Mouse (Mus musculus): ENCODE results near the gene Snx29.

Gene Snx29

DNA sequence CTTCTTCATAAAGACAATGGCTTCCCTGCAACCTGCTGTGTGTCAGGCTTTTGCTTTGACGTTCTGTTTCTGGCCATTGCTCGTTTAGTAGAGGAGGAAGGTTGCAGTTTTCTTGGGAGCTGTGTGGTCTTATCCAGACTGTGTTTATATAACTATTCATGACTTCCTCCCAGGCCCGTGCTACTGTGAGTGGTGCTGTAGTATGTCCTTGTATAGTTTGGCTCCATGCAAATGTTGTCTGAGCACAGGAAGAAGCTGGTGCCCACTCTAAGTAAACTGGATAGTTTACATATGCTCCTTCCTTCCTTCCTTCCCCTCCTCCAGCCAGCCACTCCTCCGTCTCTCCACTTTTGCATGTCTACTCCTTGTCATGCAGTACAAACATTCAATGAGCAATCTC lies 323.0 kb downstream of the Snx29 start:
- DNase-seq: no peak

DNA sequence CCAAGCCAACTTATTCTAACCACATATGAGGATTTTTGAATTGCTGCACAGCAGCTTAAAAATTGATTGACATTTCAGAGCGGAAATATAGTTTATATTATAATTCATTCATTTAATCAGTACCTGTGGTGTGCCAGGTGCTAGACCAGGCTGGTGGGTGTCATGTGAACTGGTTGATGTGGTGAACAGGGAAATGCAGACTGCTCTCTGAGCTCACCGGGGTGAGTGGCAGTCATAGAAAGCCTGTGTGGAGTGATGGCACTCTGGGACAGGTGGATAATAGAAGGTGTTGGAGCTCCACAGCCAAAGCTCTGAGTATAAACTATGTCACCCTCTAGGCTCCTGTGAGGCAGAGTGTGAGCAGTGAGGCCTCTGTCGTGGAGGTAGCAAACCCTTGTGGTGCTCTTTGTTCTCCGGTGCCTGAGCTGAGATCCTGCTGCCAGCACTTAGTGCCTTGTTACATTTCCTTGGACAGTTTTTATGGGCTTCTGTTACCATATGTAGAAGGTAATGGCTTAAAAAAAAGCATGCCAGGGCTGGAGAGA lies 324.1 kb downstream of the Snx29 start:
- no peak for DNase-seq

DNA sequence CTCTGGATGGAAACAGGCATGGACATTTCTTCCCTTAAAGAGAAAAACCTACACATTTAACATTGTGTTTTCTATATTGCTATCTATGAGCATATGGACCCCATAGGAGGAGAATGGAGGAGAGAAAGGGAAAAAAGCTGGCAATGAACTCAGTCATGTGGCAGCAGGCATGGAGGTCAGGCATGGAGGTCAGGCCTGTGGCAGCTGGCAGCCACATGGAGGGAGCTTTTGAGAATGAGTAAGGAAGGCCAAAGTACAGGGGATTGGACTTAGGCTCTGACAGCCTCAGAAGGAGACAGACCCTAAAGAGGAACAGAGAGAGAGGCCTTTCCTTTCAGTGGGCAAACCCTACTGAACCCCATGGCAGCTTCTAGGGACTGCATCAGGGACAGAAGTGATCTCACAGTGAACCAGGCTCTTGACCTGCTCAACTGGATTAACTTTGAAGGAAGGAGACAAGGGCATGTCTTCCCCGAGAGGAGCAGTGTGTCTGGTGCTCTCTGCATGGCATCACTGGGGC lies 325.5 kb downstream of the Snx29 start:
- DNase-seq: peak; percentile 48

DNA sequence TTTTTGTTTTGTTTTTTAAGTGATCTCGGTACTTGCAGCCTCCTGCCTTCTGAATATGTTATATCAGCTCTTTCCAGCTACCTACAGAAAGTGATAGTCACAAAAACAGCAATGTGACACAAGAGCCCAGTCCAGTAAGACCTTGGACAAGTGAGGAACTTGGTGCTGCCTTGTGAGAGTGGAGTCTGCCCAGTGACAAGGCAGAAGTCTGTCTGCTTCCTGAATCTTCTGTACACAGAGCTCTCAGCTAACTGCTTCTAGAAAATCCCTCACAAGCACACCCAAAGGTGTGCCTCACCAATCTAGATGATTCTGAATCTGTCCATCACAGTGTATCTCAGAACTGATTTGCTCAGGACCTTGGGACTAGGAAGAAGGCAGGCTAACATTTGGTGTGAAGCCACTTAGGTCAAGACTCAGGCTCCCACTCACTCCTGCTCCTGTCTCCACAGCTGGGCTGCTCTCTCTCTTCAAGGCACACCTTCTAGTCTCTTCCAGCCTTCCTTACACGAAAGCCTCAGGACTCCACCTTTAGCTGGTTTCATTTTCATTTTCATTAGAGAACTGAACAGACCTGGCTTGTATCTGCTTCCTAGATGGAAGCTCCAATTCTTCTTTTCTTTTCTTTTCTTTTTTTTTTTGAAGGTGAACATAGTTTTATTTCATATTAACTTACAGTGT lies 330.1 kb downstream of the Snx29 start:
- no peak for DNase-seq

DNA sequence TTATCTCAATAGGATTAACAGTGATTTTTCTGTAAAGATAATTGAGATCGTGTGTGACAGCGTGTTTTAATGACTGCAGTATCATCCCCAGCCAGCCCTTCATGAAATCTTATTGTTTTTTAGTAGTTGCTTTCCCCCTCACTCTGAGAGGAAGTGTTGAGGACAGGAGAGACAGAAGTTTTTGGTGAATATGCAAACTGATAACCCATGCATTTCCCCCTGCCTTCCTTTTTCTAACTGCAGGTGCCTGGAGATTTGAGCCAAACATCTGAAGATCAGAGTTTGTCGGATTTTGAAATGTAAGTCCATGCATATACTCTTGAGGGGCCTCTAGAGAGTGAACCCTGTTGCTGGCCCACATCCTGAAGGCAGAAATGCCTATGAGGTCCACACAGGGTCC lies 333.2 kb downstream of the Snx29 start:
- DNase-seq: no peak

DNA sequence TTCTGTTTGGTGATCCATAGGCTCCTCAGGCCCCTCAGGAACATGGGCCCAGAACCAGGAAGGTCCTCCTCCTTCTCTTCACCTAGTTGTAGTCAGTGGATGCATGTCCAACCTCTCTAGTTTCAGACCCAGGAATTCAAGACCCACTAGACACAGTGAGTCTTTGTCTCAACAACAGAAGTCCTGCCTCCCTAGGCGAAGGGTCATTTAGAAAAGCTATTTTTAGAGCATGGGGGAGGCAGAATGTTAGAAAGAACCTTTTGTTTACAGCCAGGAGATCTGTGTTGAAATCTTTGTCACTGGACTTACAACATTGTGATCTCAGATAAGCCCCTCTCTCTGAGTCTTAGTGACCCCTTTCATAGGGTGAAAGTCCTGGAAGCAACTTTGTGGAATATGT lies 334.4 kb downstream of the Snx29 start:
- DNase-seq: no peak

DNA sequence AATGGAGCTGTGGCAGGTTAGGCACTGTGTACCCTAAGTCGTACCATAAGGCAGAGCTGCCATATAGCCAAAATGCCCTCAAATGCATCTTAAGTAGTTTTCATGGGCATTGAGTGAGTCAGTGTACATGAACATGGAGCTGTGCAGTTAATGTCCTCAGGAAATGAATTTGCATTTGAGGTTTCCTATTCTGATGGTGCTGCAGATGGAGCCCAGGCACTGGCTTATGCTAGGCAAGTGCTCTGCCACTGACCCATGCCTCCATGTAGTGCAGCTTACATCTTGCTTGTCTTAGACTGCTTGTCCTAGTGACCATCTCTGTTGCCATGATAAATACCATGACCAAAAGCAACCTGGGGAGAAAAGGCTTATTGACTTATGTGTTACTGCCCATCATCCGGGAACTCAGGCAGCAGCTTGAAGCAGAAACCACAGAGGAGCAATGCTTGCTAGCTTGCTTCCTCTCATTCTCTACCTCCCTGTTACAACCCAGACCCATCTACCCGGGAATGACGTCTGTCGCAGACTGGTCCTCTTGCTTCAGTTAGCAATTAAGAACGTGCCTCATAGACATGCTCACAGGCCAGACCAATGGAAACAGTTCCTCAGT lies 336.5 kb downstream of the Snx29 start:
- no peak for DNase-seq

DNA sequence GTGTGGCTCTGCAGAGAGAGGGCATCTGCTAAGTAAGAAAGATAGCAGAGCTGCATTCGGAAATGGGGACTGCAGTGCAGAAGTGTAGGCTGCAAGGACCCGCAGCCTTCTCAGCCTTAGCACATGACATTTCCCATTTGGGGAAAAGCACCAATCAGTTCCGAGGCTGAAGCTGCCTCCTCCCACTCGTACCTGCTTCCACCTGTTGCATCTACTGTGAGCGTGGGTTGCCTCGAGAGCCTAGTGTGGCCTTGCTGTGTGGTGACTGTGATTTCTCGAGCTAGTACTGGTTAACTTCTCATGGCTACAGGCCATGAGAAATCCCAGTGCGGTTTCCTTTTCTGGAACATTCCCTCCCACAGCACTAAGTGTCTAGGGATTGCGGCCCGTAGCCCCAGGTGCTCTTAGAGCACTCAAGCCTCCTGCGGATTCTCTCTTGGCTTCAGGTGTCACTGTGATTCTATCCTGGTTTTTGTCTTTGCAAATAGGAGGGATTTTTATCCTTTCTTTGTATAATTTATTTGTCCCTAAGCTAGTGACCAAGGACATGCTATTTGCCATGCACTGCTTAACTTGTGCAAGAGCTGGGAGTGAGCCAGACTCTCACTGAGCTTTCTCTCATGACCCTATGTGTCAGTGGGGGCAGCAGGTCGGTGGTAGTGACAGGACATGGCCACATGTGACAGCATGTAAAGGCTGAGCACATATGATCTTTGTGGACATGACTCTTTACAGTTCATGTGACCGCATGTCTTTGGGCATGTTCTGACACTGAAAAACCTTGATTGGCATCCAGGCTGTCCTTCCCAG lies 342.4 kb downstream of the Snx29 start:
- no peak for DNase-seq

DNA sequence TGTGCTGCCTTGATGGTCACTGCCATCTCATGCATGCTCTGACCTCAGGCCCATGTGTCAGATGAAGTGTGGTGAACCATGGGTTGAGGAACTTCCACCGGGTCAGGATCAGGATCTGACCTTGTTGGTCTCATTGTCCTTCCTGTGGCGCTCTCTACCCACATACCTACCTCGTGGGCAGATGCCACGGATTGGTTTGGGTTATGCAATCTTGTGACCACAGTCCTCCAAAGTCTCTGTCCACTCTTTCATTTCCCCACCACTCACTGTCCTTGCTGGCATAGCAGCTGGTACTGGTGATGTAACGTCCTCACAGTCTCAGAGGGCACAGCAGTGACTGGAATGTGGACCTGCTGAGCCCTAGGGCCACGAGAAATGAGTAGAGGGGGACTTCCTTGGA lies 343.2 kb downstream of the Snx29 start:
- DNase-seq: no peak

DNA sequence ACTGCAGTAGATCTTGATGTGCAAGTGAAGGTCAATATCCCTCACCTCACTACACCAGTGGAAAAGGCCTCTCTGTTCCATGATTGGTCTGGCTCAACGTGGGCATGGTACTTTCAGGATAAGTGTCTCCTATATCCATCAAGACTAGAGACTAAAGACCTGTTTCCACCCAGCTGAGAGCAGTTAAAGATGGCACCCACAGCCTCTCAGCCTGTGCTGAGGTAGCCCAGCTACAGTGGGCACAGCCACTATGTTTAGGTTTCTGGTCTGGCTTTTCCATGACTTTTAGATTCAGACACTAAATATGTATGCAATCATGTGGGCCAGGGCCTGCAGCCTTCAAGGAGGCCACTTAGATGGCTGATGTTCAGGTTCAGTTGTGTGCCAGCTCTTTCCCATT lies 345.7 kb downstream of the Snx29 start:
- DNase-seq: no peak

DNA sequence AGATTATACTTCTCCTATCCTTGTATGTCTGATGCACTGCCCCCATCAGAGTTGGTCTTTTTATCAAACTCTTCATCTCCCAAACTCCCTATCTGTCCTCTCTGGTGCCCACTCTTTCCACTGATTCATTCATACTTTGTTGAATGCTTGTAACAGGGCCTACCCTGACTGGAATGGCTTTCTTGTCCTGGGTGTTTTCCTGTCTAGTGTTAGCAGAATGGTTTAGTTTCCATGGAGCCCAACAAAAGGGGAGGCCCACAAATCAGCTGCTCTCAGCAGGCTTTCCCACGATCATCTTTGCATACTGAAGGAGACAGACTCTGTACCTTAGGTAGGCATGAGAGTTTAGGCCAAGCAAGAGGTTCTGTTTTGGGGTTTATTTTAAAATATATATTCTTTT lies 346.2 kb downstream of the Snx29 start:
- no peak for DNase-seq

DNA sequence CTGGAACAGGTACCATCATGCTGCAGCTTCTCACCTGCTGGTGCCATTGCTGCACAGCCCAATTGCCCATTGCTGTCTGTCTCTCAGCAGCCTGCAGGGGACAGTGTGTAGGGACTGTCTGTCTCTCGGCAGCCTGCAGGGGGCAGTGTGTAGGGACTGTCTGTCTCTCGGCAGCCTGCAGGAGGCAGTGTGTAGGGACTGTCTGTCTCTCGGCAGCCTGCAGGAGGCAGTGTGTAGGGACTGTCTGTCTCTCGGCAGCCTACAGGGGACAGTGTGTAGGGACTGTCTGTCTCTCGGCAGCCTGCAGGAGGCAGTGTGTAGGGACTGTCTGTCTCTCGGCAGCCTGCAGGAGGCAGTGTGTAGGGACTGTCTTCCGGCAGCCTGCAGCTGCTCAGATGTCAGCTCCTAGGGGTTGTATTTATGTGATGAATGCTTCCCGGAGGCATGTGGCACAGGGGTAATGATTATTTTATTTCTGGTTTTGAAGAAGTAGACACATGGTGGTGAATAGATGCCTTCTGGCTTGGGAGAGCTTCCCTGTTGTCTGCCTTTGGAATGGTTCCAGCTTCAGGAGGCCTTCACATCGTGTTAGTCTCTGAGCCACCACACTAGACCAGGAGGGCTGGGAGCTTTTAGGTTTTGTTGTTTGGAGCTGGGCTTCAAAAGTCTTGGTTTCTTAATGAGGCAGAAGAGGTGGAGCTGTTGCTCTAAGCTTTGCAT lies 347.7 kb downstream of the Snx29 start:
- DNase-seq: no peak

DNA sequence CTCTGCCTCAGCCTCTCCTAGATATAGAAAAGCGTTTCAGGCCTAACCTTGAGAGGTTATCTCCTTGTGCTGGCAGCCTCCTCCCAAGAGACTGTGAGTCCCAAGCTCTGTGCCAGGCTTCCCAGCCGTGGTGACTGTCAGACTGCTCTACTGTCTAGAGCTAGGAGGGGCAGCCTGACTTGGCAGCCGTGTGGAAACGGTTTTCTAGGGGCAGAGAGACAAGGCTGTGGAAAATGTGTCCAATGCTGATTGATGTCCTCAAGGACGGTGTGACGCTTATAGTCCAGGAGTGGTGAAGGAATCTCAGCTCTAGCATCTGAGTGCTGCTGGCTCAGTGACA lies 348.2 kb downstream of the Snx29 start:
- no peak for DNase-seq

DNA sequence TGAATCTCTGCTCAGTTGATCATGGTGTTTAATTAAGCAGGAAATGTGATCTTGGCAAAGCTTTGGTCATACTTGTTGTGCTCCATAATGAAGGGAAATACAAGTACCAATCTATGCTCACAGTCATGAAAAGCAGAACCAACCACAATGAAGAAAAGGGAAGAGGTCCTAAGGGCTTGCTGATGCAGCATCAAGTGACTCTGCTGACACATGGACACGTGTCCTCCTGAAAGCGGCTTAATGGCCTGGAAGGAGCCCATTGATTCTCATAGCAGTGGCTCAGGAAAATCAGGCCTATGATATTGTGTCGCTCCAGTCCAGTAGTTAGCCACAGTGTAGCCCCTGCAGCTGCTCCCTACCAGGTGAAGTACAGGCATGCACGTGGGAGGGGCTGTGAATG lies 353.3 kb downstream of the Snx29 start:
- DNase-seq: no peak

DNA sequence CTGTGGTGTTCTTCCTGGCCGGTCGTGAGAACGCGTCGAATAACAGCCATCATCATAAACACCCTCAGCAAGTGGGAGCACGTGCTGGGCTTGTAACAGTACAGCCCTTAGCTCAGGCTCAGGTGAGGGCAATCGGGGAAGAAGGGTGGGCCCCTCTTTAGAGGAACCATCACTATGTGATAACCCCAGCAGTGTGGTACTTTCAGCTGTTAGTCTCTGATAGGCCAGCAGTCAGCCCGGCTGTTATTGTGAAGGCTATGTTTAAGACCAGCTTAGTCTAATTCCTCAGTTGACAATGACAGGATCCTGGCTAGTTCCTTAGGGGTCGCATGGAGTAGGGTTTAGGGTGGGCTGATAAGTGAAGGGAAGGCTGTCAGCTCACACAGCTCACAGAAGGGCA lies 362.6 kb downstream of the Snx29 start:
- DNase-seq: no peak

DNA sequence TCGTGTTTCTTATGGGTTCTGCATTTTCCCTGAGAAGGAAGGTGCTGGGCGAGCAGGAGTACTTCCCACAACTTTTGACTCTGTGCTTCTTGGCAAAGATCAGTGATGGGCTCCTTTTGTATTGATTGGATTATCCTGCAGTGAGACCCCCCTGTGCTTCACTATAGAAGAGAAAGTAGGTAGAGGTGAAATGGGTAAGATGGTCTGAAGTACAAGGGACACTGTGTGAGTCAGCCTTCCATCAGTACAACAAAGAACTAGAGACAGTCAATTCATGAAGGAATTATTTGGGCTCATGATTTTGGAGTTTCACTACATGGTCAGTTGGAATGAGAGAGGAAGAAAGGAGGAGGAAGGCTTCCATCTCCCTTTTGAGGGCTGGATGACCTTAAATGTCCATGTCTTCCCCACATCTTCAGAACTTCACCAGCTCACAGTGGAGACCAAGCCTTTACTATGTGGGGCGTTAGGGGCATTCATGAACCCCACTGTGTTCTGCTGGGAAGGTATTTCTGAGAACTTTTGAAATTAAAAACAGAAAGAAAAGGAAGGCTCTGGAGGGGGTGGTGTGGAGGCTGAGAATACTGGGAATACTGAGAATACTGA lies 363.1 kb downstream of the Snx29 start:
- no peak for DNase-seq

DNA sequence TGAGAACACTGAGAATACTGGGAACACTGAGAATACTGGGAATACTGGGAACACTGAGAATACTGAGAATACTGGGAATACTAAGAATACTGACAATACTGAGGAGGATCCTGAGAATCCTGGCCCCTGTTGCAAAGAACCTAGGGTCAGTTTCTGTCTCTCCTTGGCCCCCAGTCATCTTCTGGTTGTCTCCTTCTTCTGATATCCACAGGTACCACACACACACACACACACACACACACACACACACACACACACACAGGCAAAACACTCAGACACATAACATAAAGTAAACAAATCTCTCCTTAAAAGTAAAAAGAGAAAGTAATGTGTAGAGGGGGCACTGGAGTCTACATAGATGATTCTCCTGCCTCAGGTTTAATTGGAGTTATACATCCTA lies 365.1 kb downstream of the Snx29 start:
- no peak for DNase-seq

DNA sequence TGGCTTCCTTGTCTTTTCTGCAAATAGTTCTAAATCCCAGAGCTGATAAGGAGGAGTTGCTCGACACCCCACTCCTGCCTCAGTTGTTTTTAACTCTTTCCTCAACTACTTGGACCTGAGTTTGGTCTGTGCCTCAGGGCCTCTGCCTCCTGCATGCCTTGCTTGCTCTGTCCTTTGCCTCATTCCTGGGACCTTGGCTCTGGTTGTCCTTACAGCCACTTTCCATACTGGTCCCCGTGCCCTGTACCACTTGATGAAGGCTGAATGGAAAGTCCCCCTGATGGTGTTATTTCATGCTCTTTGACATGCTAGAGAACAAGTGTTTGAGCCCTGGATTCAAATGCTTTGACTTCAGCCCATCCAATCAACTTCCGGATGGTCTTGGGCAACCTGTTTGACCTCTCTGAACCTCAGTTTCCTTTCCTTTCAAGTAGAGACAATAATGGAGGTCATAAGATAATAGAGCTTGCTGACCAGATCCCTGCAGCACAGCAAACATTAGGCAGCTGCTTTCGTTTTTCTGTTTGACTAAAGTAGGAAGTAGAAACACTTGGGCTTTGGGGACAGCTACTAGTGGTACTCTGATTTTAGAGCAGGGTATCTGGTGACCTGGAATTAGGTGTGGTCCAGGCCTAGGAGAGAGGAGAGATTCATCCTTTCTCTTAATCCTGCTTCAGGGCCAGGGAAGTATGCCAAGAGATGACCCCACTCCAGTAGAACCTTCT lies 365.7 kb downstream of the Snx29 start:
- DNase-seq: no peak

DNA sequence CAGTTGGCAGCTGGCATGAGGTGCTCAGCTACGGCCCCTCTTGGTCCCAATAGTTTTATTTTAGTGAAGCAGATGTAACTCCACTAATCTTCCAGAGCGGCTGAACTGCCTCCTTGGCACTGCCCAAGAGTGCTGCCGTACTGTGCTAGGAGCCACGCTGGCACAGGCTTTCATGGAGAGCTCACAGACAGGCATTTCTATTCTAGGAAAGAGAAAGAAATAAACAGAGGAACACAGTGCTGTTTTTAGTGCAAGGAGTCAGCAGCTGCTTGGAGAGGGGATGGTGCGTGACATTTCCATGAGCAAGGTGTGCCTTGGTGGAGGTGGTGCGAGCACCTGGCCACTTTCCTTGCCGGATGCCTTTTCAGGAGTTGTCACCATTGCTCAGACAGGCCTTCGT lies 367.4 kb downstream of the Snx29 start:
- DNase-seq: no peak

DNA sequence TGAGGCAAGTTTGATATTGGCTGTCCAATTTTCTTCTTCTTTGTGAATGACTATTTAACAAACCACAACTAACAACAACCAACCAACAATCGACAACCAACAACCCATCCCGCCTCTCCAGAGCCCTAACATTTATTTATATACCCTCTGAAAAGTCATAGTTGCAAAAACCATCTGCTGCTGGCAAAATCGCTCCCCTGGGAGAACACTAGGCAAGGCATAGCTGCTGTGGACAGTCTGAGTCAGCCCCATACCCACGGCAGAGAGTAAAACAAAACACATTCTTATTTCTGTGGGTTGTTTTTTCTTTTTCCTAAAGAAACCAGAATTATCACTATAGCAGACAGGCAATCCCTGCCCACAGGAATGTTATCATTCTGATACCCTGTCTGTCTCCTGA lies 368.0 kb downstream of the Snx29 start:
- DNase-seq: no peak

DNA sequence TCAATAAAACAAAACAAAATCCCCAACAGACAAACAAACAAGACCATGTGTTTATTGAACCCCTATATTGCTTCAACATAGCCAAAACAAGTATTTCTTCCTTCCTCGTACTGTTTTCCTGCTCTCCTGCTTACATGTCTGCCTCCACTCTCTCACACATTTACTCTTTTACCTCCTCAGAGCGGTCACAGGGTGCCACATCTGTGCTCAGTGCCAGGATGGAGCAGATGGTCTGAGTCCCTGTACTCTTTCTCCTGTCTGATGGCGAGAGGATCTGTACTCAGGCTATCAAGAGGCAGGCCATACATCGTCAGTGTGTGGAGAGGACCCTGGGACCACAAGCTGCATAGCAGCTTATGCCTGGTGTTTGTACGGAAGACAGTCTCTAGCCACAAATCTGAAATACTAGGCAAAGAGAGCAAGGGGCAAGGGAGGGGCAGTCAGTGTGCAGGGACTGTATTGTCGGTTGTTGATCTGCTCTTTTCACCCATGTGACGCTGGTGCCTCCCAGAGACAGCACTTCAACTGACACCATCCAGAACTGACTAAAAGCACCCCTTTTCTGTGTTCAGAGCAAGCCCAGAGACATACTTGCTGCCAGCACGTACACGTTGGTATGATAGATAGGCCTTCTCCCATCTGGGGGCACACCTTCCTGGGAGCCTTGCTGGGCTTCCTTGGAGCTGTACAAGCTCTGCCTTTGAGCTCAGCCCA lies 368.9 kb downstream of the Snx29 start:
- no peak for DNase-seq
